Mouse (Mus musculus) gastrocnemius, postnatal 4 days (tissue): ENCODE measurements around the gene Golga1. TPM values are rescaled to one million over a fixed set of nuclear protein-coding genes. Genes with fewer than 3 reads are reported as not detected.

Experiments
- DNase-seq, 2 experiments: peaks; one replicate each; pipeline ENCODE4 v3.0.0; 2021 to 2022; ENCODE audit warnings: low spot score in 2 of 2, mixed read lengths in 2 of 2
- total RNA-seq, 2 experiments: library from RNA; stranded (reverse); gene quantifications; 2 replicates each; pipeline ENCODE4 v1.2.3; 2021

The Golga1 gene
- total RNA-seq, 2 experiments from 2014 or later: 19.9 to 24.8 TPM

DNA sequence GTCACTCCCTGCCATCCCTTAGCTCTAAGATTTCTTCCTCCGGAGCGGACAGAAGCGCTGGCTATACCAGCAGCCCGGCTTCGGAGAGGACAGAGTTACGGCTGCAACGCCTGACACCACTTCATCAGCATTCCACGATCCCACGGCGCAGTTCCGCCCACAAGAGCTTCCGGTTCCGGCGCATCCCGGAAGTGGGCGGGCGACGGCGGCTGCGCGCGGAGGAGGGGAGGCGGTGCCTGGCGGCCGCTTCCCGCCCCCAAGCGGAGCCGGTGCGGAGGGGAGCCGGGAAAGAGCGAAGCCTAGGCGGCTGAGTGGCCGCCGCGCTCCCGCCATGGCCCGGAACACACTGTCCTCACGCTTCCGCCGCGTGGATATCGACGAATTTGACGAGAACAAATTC lies 57.5 kb downstream of the Golga1 start:
- DNase-seq: peak; percentile 90 to 94

DNA sequence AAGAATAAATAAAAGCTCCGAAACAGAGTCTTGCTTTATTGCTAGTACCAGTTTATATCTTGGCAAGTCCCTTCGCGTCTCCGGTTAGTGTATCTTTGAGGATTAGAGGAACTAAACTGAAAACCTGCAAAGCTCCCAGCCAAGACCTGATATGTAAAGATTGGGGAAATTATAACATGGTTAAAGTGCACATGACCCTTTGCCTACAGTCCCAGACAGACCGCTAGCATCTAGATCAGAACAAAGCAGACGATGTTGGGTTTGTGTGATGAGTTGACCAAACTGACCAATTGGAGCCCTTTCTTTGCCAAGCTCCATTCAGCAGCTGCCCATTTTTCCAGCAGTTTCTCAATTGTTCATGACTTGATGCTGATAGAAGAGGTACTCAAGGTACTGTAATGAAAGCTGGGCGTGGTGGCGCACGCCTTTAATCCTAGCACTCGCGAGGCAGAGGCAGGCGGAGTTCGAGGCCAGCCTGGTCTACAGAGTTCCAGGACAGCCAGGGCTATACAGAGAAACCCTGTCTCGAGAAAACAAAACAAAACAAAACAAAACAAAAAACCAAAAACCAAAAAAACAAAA lies 59.1 kb downstream of the Golga1 start:
- no peak for DNase-seq

- DNase-seq: no peak
These were observed 59.7 kb downstream of the Golga1 start, which contains the start of gene Rpl35 for GRCm38 (mm10) chr2:39005574-39006079. Rpl35 (minus strand) TSS chr2:39005624.

- DNase-seq: peak; percentile 88 to 94
These were observed 60.4 kb downstream of the Golga1 start, which contains the start of gene Arpc5l for GRCm38 (mm10) chr2:39004880-39005435. Arpc5l (plus strand) TSS chr2:39005348.

DNA sequence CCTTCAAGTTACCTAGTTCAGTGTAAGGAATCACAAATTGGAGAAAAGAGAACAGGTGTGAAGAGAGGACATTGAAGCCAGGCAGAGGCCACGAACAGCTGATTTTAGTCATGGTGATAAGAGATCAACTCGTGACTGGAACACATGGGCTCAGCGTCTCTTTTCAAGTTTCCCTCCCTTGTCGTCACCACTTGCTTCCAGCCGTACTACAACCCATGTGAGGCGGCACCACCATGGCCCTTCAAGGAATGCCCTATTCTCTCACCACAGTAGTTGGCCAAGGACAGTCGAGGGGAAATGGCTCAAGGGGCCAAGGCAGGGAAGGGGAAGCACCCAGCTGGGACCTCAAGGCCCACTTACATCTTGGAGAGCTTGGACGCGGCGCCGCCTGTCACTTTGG lies 61.0 kb downstream of the Golga1 start:
- DNase-seq: no peak

DNA sequence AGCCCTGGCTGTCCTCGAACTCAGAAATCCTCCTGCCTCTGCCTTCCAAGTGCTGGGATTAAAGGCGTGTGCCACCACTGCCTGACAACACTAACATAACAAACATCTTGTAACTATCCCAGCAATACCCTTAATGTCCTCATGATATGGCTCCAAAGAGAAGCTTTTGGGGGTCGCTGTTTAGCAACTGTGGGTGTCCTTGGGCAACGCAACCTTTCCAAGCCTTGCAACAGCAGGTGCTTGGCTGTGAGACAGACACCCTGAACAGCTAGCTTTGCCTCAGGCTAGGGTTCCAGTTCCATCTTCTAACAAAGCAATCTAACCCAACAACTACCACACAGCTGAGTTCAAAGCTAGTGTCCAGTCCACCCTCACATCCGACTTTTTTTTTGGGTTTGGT lies 61.8 kb downstream of the Golga1 start:
- DNase-seq: no peak

- no peak for DNase-seq
These were observed 62.2 kb downstream of the Golga1 start for GRCm38 (mm10) chr2:39003106-39003505.

DNA sequence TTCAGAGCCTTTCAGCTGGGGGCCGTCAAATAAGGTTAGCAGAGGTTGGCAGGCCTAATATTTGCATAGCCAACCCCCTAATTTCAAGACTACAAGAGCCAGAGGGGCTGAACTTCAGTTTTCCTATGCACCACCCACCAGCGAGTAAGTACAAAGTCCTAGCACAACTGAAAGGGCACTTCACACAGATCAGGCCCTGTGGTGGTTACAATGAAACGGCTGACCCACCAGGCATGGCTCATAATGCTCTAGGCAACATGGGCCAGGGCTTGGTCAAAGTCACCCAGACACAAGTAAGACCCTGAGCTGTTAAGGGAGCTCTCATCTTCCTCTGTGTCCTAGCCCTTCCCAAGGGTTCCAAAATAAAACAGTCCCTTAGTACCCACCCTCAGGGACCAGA lies 63.5 kb downstream of the Golga1 start:
- DNase-seq: no peak

DNA sequence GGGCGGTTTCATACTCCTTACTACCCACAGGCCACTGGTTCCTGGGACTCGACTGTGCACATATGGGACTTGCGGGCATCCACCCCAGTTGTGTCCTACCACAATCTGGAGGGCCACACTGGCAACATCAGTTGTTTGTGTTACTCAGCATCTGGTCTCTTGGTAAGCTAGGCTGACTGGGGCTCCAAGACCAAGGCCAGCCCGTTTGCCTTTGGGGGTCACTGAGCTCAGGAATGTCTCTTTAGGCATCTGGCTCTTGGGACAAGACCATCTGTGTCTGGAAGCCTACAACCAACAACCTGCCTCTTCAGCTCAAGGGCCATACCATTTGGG lies 64.8 kb downstream of the Golga1 start:
- no peak for DNase-seq

DNA sequence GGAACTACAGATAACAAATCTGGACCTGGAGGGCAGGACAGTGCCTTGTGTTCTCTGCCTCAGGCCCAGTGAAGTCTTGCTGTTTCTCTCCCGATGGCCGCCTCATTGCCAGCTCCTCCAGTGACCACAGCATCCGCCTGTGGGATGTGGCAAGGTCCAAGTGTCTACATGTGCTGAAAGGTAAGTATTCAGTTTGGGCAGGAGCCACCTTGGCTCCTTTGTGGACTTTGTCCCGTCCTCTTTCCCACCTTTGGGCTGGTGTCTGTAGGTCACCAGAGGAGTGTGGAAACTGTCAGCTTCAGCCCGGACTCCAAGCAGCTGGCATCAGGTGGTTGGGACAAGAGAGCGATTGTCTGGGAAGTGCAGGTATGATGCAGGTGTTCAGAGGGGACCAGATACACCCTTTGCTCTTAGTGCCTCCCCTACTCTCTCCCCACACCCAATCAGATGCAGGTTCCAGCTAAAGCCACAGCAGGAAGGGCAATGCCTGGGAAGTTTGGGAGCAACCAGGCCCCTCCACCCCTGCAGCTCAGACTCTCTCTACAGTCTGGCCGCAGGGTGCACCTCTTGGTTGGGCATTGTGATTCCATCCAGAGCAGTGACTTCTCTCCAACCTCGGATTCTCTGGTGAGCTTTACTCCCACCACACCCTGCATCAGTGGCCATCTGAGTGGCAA lies 65.3 kb downstream of the Golga1 start:
- no peak for DNase-seq

GRCm38 (mm10) chr2:38999381-38999780 lies 66.0 kb downstream of the Golga1 start:
- no peak for DNase-seq

GRCm38 (mm10) chr2:38997386-38998374 lies 67.7 kb downstream of the Golga1 start, which contains the start of gene Wdr38:
Wdr38 (plus strand) TSS chr2:38997476.
- peak; percentile 79 to 88 for DNase-seq

DNA sequence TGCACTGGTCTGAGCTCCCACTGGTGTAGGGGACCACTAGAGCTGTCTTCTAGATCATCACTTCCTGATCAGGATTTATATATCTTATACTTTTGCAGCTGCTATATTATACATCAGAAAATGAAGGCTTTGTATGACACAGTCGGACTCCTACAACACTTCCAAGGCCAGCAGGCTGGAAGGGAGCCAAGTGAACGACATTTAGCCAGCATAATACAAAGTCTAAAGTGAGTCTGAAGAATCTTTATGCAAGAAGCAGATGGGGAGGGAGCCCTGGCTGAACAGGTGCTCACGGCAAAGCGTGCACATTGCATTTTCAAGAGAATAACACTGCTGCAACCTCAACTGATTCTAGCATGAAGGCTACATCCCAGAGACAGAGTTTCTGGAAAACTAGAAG lies 72.9 kb downstream of the Golga1 start:
- no peak for DNase-seq

DNA sequence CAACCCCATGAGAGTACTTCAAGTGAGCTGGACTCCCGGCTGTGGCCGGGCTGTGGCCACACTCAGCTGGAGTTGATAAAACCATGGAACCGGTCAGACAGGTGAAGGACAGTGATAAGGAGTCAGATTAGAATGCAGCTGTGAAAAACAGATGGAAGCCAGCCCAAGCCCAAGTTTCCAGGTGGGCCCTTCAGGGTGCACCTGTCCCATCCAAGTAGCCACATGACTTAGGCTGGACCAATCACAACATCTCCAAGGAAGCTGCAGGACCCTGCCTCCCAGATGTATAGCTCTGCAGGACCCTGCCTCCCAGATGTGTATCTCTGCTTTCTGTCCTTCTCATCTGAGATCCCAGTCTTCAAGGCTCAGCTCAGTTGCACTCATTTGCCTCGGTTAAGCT lies 73.3 kb downstream of the Golga1 start:
- DNase-seq: no peak

DNA sequence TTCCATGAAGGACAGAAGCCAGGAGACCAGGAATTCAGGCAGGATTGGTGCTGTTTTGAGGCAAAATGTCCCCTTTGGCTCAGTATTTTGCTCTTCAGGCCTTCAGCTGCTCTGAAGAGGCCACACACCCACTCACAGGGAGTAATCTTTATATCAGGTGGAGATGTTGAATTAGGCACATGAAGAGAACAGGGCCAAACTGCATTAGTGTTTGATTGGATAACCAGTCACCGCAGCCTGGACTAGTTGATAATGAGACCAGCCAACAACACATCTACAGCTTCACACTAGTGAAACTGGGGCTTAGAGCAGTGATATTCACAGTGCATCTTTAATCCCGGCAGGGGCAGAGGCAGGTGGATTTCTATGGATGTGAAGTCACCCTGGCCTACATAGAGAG lies 76.4 kb downstream of the Golga1 start:
- no peak for DNase-seq

DNA sequence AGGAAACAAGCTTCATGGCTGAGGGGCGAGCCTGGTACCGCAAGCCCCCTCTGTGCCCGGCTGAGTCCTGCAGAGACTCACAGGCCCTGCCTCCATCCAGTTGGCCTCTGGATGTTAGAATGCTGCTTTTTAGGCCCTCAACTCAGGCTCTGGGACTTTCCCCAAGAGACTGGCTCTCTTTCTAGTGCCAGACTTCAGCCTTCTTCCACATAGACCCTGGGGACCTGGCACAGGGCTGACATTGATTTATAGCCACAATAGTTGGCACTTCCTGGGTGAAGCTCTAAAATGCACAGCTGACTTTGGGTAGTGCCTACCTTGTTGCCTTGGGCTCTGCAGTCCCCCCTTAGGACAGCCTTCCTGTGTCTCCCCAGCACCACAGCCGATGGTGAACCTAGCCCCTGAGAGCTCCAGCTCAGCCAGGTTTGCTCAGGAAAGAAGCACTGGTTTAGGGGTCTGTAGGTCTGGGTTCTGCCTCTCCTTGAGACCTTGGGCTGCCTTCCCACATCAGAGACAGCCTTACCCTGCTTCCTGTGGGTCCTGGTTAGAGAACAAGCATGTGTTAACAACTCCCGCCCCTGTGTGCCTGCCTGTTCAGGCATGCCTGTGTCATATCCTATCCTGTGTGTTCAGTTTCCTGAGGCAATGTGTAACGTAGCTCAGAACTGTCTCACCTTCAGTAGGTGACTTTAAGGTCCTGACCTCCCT lies 77.4 kb downstream of the Golga1 start:
- no peak for DNase-seq

- no peak for DNase-seq
These were observed 78.0 kb downstream of the Golga1 start for GRCm38 (mm10) chr2:38987371-38987770.

DNA sequence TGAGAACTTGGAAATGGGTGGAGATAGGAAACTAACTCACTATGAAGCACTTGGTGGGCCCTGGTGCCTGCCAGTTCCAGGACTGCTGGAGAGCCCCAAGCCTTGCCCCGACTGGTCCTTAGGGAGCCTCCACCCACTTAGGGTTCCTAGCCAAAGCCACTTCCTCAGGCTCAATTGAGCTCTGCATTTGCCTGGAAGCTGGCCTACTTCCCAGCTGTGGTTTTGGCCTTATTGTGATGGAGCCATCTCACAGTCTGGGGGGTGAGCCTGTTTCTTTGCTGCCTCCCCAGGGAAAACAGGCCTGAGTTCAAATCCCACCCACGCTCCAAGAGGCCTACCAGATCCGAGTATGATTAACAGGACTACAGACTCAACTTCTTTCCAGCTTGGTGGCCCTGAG lies 78.8 kb downstream of the Golga1 start:
- no peak for DNase-seq

DNA sequence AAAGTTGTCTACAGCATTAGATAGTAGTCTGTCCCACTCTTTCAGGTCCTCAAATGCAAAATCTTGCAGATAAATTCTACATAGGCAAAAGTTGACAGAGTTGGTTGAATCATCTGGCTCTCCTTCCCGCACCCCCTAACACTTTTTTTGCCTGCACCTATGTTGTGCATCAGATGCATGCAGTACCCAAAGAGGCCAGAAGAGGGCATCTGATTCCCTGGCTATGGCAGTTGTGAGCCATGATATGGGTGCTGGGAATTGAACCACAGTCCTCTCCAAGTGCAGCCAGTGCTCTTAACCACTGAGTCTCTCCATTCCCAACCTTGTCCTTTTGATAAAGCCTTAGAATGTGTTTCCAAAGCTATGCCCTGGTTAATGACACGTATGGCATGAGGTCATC lies 81.9 kb downstream of the Golga1 start:
- DNase-seq: no peak

GRCm38 (mm10) chr2:38977837-38978236 lies 87.5 kb downstream of the Golga1 start:
- no peak for DNase-seq
